Mouse (Mus musculus) olfactory bulb, adult 2 months (tissue): ENCODE results near the gene Adamts18. TPM values are rescaled to one million over a fixed set of nuclear protein-coding genes. Genes with fewer than 3 reads are reported as not detected.
"Not testable (repeated sequence)": the region's sequence is repeated elsewhere in the genome, so short reads cannot be mapped to it uniquely, and the experiment has no call there.

Experiments used
- H3K27ac ChIP-seq: fragments of 200-500 bp; 2 replicates; pipeline ENCODE4 v1.5.1; 2012; ENCODE audit warnings: low read depth, low read length; ENCODE audit not compliant: insufficient read depth
- H3K4me1 ChIP-seq: fragments of 200-500 bp; 2 replicates; pipeline ENCODE4 v1.6.1; 2012; ENCODE audit warnings: low read length; ENCODE audit not compliant: control insufficient read depth, insufficient read depth
- H3K4me3 ChIP-seq: fragments of 200-500 bp; 2 replicates; pipeline ENCODE4 v1.5.1; 2012; ENCODE audit warnings: mild to moderate bottlenecking, low read depth, low read length, moderate library complexity; ENCODE audit not compliant: insufficient read depth
- CTCF ChIP-seq: fragments of 200-500 bp; IDR thresholded peaks from 2 replicates; pipeline ENCODE4 v1.5.1; 2012; ENCODE audit warnings: low read depth, mild to moderate bottlenecking, low read length, moderate library complexity; ENCODE audit not compliant: insufficient read depth
- POLR2A ChIP-seq: fragments of 200-500 bp; IDR thresholded peaks from 2 replicates; pipeline ENCODE4 v1.6.1; 2012; ENCODE audit warnings: mild to moderate bottlenecking, low read depth, low read length, moderate library complexity; ENCODE audit not compliant: insufficient read depth
- WGBS: fragments of 180-500 bp; shearing (Covaris S2); methylation state at CpG from one replicate; pipeline ENCODE4 v1.1.7; 2018; 5-methylcytosine and 5-hydroxymethylcytosine counted together
- polyA plus RNA-seq: library from polyadenylated mRNA; stranded (reverse); fragments of >200 nt; gene quantifications from 2 replicates; pipeline ENCODE4 v1.2.4, GENCODE M21; 2012; ENCODE audit warnings: low replicate concordance; ENCODE audit not compliant: missing spikeins, insufficient read depth, insufficient read length

Gene Adamts18
- polyA plus RNA-seq, 1 experiment: not detected

GRCm38 (mm10) chr8:113809929-113810328 lies 38.6 kb downstream of the Adamts18 start:
- Histone ChIP-seq H3K27ac (no peak overlapping the region), H3K4me1 (peaks cover 3% of the 10 kb centered on the region; the same call in 1 of the 2 replicates), H3K4me3 (no peak overlapping the region)
- WGBS: 81% methylated on average over 5 of the region's 5 CpGs
- no peak for TF ChIP-seq POLR2A
- no peak for TF ChIP-seq CTCF

- Histone ChIP-seq H3K4me1 (no peaks in the 10 kb centered on the region), H3K27ac (no peak overlapping the region), H3K4me3 (no peak overlapping the region)
- TF ChIP-seq CTCF (no peak), POLR2A (no peak)
- WGBS: 71% methylated on average over 12 of the region's 12 CpGs
Measured at GRCm38 (mm10) chr8:113803830-113804611, 44.5 kb downstream of the Adamts18 start.

GRCm38 (mm10) chr8:113801551-113801950 lies 47.0 kb downstream of the Adamts18 start:
- no peak overlapping the region for H3K27ac ChIP-seq
- TF ChIP-seq POLR2A (no peak), CTCF (no peak)
- no peaks in the 10 kb centered on the region for H3K4me1 ChIP-seq
- WGBS: 90% methylated on average over 5 of the region's 5 CpGs
- no peak overlapping the region for H3K4me3 ChIP-seq

GRCm38 (mm10) chr8:113800556-113800955 lies 48.0 kb downstream of the Adamts18 start:
- no CpG with 5 or more reads among the region's 5 CpGs for WGBS
- H3K27ac ChIP-seq, H3K4me1 ChIP-seq, H3K4me3 ChIP-seq: not testable (repeated sequence)

DNA sequence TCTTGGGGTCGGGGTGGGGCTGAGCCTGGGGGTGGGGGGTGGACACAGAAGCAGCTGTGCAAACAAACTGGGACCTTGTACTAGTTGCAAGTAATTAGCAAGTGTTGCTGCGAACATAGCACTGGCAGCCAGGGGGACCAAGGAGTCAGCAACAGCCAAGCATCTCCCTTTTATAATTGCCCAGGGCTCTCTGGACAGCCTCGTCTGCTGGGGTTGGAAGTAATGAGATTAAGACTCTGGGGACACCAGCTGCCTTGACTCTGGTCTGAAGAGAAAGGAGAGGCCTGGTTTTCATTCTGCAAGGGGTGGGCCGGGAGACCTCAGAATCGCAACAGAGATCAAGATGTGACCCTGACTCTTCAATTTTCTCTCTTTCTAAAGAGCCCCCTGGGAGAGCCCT lies 49.0 kb downstream of the Adamts18 start:
- no CpG with 5 or more reads among the region's 5 CpGs for WGBS
- TF ChIP-seq CTCF (no peak), POLR2A (no peak)
- H3K4me1 ChIP-seq: no peaks in the 10 kb centered on the region
- no peak overlapping the region for H3K4me3 ChIP-seq
- no peak overlapping the region for H3K27ac ChIP-seq

DNA sequence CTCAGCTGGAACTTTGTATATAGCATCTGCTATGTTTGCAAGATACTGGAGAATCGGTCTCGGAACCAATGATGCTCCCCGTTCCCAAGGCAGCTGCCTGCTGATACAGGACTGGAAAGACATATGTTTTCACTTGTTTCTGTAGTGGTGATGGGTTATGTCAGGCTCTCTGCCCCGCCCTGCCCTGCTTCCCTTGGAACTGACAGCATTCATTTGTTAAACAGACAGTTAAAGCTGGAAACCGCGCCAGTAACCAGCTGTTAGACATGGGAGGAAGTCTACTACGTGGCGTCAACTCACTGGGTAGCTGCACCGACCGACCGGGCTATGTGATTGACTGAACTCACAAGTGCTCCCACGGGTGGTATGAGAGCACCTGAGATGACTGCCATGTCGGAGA lies 56.7 kb downstream of the Adamts18 start:
- WGBS: no CpG with 5 or more reads among the region's 13 CpGs
- no peaks in the 10 kb centered on the region for H3K4me1 ChIP-seq
- H3K4me3 ChIP-seq: no peak overlapping the region
- TF ChIP-seq POLR2A (no peak), CTCF (no peak)
- no peak overlapping the region for H3K27ac ChIP-seq

DNA sequence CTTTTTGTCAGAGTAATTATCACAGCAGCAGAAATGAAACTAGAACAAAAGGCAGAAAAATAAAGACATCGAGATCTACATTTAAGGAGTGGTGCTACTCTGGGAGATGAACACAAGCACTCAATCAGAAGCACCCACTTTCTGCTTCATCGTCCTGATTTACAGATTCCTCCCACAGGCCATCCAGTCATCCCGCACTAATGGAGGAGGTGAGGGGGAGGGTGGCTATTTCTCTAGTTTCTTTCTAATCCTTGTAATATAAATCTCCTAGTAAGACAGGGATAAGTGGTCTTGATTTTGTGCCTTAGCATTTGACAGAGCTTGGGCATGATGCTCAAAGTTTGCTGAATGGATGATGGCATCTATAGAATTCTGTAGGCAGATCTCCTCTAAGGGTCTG lies 57.5 kb downstream of the Adamts18 start:
- Histone ChIP-seq H3K4me1 (no peaks in the 10 kb centered on the region), H3K4me3 (no peak overlapping the region), H3K27ac (no peak overlapping the region)
- WGBS: no CpG with 5 or more reads among the region's 3 CpGs
- no peak for TF ChIP-seq POLR2A
- TF ChIP-seq CTCF: no peak

GRCm38 (mm10) chr8:113783711-113784110 lies 64.8 kb downstream of the Adamts18 start:
- WGBS: no CpG with 5 or more reads among the region's 3 CpGs
- no peaks in the 10 kb centered on the region for H3K4me1 ChIP-seq
- H3K4me3 ChIP-seq: no peak overlapping the region
- no peak overlapping the region for H3K27ac ChIP-seq
- no peak for TF ChIP-seq CTCF
- TF ChIP-seq POLR2A: no peak

GRCm38 (mm10) chr8:113781554-113781953 lies 67.0 kb downstream of the Adamts18 start:
- Histone ChIP-seq H3K4me3 (no peak overlapping the region), H3K4me1 (no peaks in the 10 kb centered on the region), H3K27ac (no peak overlapping the region)
- 55% methylated on average over 2 of the region's 2 CpGs for WGBS
- no peak for TF ChIP-seq POLR2A
- no peak for TF ChIP-seq CTCF
